Mouse (Mus musculus) bone marrow, adult 2 months (tissue): Measurements from ENCODE around the gene Habp4. TPM values are rescaled to one million over a fixed set of nuclear protein-coding genes. Genes with fewer than 3 reads are reported as not detected.

Experiments
- H3K27ac ChIP-seq: fragments of 200-500 bp; 2 replicates; pipeline ENCODE4 v1.5.1; 2012; ENCODE audit warnings: low read depth, mild to moderate bottlenecking, control low read depth, inconsistent platforms, low read length; ENCODE audit not compliant: control insufficient read depth, poor library complexity, insufficient read depth
- H3K4me1 ChIP-seq: fragments of 200-500 bp; 2 replicates; pipeline ENCODE4 v1.6.1; 2011; ENCODE audit warnings: low read length; ENCODE audit not compliant: control insufficient read depth, insufficient read depth
- H3K4me3 ChIP-seq: fragments of 200-500 bp; replicated peaks from 2 replicates; pipeline ENCODE3; 2011; ENCODE audit warnings: mild to moderate bottlenecking, low read depth, low read length, control low read depth; ENCODE audit not compliant: control insufficient read depth
- CTCF ChIP-seq: fragments of 200-500 bp; IDR thresholded peaks from 2 replicates; pipeline ENCODE4 v1.5.1; 2011; ENCODE audit warnings: low read length, control low read depth; ENCODE audit not compliant: control insufficient read depth, insufficient read depth
- POLR2A ChIP-seq: fragments of 200-500 bp; IDR thresholded peaks from 2 replicates; pipeline ENCODE4 v1.6.1; 2011; ENCODE audit warnings: low read depth, mild to moderate bottlenecking, control low read depth, low read length, borderline replicate concordance; ENCODE audit not compliant: control insufficient read depth
- WGBS: fragments of 180-500 bp; shearing (Covaris S2); methylation state at CpG from one replicate; pipeline ENCODE4 v1.1.7; 2018; 5-methylcytosine and 5-hydroxymethylcytosine counted together
- polyA plus RNA-seq: library from polyadenylated mRNA; stranded (reverse); fragments of >200 nt; gene quantifications from 2 replicates; pipeline ENCODE4 v1.2.4, GENCODE M21; 2011; ENCODE audit warnings: low replicate concordance; ENCODE audit not compliant: missing spikeins, insufficient read depth, insufficient read length

The Habp4 gene
- polyA plus RNA-seq, 1 experiment, result 7.1 TPM

- WGBS, result 79% methylated on average over 4 of the region's 4 CpGs
- H3K4me1 ChIP-seq, result no peaks in the 10 kb centered on the region
- no peak overlapping the region for H3K27ac ChIP-seq
- TF ChIP-seq CTCF (no peak), POLR2A (no peak)
- no peak overlapping the region for H3K4me3 ChIP-seq
Observed at GRCm38 (mm10) chr13:64233139-64233538, 71.5 kb downstream of the Habp4 start.

GRCm38 (mm10) chr13:64235062-64235715, 73.6 kb downstream of the Habp4 start:
- WGBS, result 71% methylated on average over 4 of the region's 4 CpGs

GRCm38 (mm10) chr13:64235777-64236176, 74.2 kb downstream of the Habp4 start:
- Histone ChIP-seq H3K4me1 (no peaks in the 10 kb centered on the region), H3K27ac (no peak overlapping the region), H3K4me3 (no peak overlapping the region)
- WGBS, result 67% methylated on average over 3 of the region's 3 CpGs
- TF ChIP-seq POLR2A (no peak), CTCF (no peak)

More at GRCm38 (mm10) chr13:64235062-64235715, 73.6 kb downstream of the Habp4 start:
- TF ChIP-seq POLR2A, result no peak
- Histone ChIP-seq H3K4me1 (no peaks in the 10 kb centered on the region), H3K27ac (no peak overlapping the region), H3K4me3 (no peak overlapping the region)

Other genes with a start within 250 kb of the Habp4 start
- not detected in 2 replicates for gene Hsd17b3, start 72.6 kb upstream of the Habp4 start, polyA plus RNA-seq
- 3.1 and 11.7 TPM in 2 replicates for gene Slc35d2, start 32.5 kb upstream of the Habp4 start, polyA plus RNA-seq
- 19.3 and 24.3 TPM in 2 replicates for gene Zfp367, start 8.6 kb upstream of the Habp4 start, polyA plus RNA-seq
- gene Cdc14b, start 113.5 kb downstream of the Habp4 start, polyA plus RNA-seq, result 0.42 and 1.7 TPM in 2 replicates
- 6.7 and 11.1 TPM in 2 replicates for gene Aaed1, start 150.9 kb downstream of the Habp4 start, polyA plus RNA-seq
- gene Ctsl, start 209.1 kb downstream of the Habp4 start, polyA plus RNA-seq, result 30.2 and 98.7 TPM in 2 replicates